Mouse (Mus musculus): Measurements from ENCODE around the gene Gan.

DNA sequence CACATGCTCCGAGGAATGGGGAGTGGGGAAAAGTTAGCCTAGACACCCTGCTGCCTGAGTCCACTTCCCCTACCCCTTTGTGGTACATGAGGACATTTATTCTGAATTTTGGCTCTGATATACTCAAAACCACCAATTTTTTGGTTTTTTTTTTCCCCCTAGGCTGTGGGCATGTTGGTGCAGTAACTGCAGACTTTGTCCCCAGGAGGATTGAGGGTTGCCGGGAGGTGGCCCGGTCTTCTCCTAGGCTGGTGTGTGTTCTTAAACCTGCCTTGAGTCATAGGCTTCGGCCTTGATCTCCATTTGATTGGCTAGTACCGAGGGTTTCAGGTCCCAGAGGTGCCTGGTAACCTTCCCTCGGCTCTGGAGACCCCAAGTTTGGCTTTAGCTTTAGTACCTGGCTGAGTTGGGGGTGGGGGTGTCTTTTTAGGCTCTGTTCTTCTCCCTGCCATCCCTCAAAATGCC, 100.7 kb downstream of the Gan start:
- TF ChIP-seq POLR2A (IDR thresholded peaks at IDR 0.05; ENCODE audit: borderline replicate concordance, insufficient read depth, low read length) (no peak), CTCF (IDR thresholded peaks at IDR 0.05; ENCODE audit: borderline replicate concordance, insufficient read depth, low read depth, low read length) (no peak)
